Comparison of ENCODE assay signal across 28 mouse cellular contexts in genomic region chr12:103073953-103074352, GRCm38 (mm10).
"Had no signal": no experiment of that assay in that cellular context is flagged by ENCODE, and none has a peak within 500 bp of the region (broad histone marks: within the 10 kb centered on the region; RNA-seq: fewer than 3 reads in every experiment).

No protein-coding gene starts in this region.

- H3K36me3 ChIP-seq: embryonic facial prominence, embryonic 10.5 days; embryonic facial prominence, embryonic 12.5 days; embryonic facial prominence, embryonic 13.5 days; embryonic facial prominence, embryonic 15.5 days; forebrain, embryonic 10.5 days; forebrain, embryonic 12.5 days had no signal

- H3K27ac ChIP-seq: embryonic facial prominence, embryonic 10.5 days; embryonic facial prominence, embryonic 12.5 days; embryonic facial prominence, embryonic 13.5 days; embryonic facial prominence, embryonic 15.5 days; forebrain, embryonic 10.5 days; forebrain, embryonic 12.5 days; forebrain, embryonic 13.5 days; forebrain, embryonic 15.5 days; gastrocnemius, adult 2 months; heart, adult 2 months had no signal

- H3K4me1 ChIP-seq: embryonic facial prominence, embryonic 10.5 days; embryonic facial prominence, embryonic 12.5 days; embryonic facial prominence, embryonic 13.5 days; embryonic facial prominence, embryonic 15.5 days; forebrain, embryonic 13.5 days; forebrain, embryonic 15.5 days had no signal

- H3K4me3 ChIP-seq: embryonic facial prominence, embryonic 10.5 days; embryonic facial prominence, embryonic 12.5 days; embryonic facial prominence, embryonic 13.5 days; embryonic facial prominence, embryonic 15.5 days; erythroblast, embryonic 14.5 days; forebrain, embryonic 10.5 days; forebrain, embryonic 12.5 days; forebrain, embryonic 13.5 days; forebrain, embryonic 15.5 days; gastrocnemius, adult 2 months; heart, adult 2 months had no signal

- ATAC-seq: forebrain, embryonic 13.5 days; forebrain, embryonic 14.5 days; forebrain, embryonic 15.5 days; forebrain, embryonic 16.5 days; forebrain, postnatal 0 days had no signal

- H3K9ac ChIP-seq: embryonic facial prominence, embryonic 12.5 days; embryonic facial prominence, embryonic 13.5 days; embryonic facial prominence, embryonic 15.5 days; forebrain, embryonic 12.5 days; forebrain, embryonic 13.5 days; forebrain, embryonic 15.5 days; forebrain, postnatal 0 days had no signal

- DNase-seq: cerebellum, adult 2 months; cerebellum, adult 8-10 months; cerebellum, adult 9-10 months; cerebellum, adult 9-11 months; cerebellum, postnatal 10 days; cerebellum, postnatal 14 days; cerebellum, postnatal 25 days; cerebellum, postnatal 36 days; embryo, embryonic 11 days; forebrain, postnatal 0 days; gastrocnemius, adult 2 months; gastrocnemius, postnatal 10 days; gastrocnemius, postnatal 14 days; gastrocnemius, postnatal 25 days; gastrocnemius, postnatal 36 days; heart, adult 18-20 months; heart, adult 2 months had no signal

- H3K27me3 ChIP-seq: embryonic facial prominence, embryonic 12.5 days; embryonic facial prominence, embryonic 13.5 days; embryonic facial prominence, embryonic 15.5 days; forebrain, embryonic 12.5 days; forebrain, embryonic 13.5 days; forebrain, embryonic 15.5 days had no signal

- H3K4me2 ChIP-seq: embryonic facial prominence, embryonic 12.5 days; embryonic facial prominence, embryonic 13.5 days; embryonic facial prominence, embryonic 15.5 days; forebrain, embryonic 12.5 days; forebrain, embryonic 13.5 days; forebrain, embryonic 15.5 days had no signal

- H3K9me3 ChIP-seq: embryonic facial prominence, embryonic 10.5 days; embryonic facial prominence, embryonic 12.5 days; embryonic facial prominence, embryonic 13.5 days; embryonic facial prominence, embryonic 15.5 days; forebrain, embryonic 10.5 days; forebrain, embryonic 12.5 days; forebrain, embryonic 13.5 days; forebrain, embryonic 15.5 days had no signal
